Mouse (Mus musculus) hindbrain, embryonic 13.5 days (tissue): ENCODE measurements around the gene Armc6. TPM values are rescaled to one million over a fixed set of nuclear protein-coding genes. Genes with fewer than 3 reads are reported as not detected.

Source experiments
- ATAC-seq: fragments of 200-750 bp; cut with Nextera tagmentation; 2 replicates; pipeline ENCODE4 v1.8.0; 2017; ENCODE audit warnings: moderate TSS enrichment; ENCODE audit not compliant: low FRiP score
- H3K27ac ChIP-seq: fragments of 300-500 bp; sonication (generic); 2 replicates; pipeline ENCODE4 v1.5.1; 2015; ENCODE audit warnings: inconsistent platforms, mild to moderate bottlenecking, moderate library complexity
- H3K27me3 ChIP-seq: fragments of 300-500 bp; sonication (generic); 2 replicates; pipeline ENCODE4 v1.6.1; 2015; ENCODE audit warnings: mild to moderate bottlenecking, inconsistent platforms
- H3K36me3 ChIP-seq: fragments of 300-500 bp; sonication (generic); 2 replicates; pipeline ENCODE4 v1.6.1; 2015; ENCODE audit warnings: mild to moderate bottlenecking, inconsistent platforms
- H3K4me1 ChIP-seq: fragments of 300-500 bp; sonication (generic); replicated peaks from 2 replicates; pipeline ENCODE4 v1.6.1; 2015; ENCODE audit warnings: inconsistent platforms
- H3K4me2 ChIP-seq: fragments of 300-500 bp; sonication (generic); 2 replicates; pipeline ENCODE4 v1.6.1; 2015; ENCODE audit warnings: inconsistent platforms, mild to moderate bottlenecking, moderate library complexity
- H3K4me3 ChIP-seq: fragments of 300-500 bp; sonication (generic); 2 replicates; pipeline ENCODE4 v1.5.1; 2015; ENCODE audit warnings: mild to moderate bottlenecking, inconsistent platforms
- H3K9ac ChIP-seq: fragments of 300-500 bp; sonication (generic); 2 replicates; pipeline ENCODE4 v1.6.1; 2015; ENCODE audit warnings: mild to moderate bottlenecking, inconsistent platforms
- H3K9me3 ChIP-seq: fragments of 300-500 bp; sonication (generic); 2 replicates; pipeline ENCODE4 v1.6.1; 2016; ENCODE audit warnings: inconsistent platforms
- WGBS: fragments of 180-500 bp; shearing (Covaris S2); methylation state at CpG from one replicate; pipeline ENCODE4 v1.1.7; 2015; 5-methylcytosine and 5-hydroxymethylcytosine counted together
- polyA plus RNA-seq: library from polyadenylated mRNA; unstranded; fragments of >200 nt; fragmentation: Nextera tagmentation; extraction: Ambion mirVana; gene quantifications from 2 replicates; pipeline ENCODE4 v1.2.1, GENCODE M21; 2015

Gene Armc6
- 79.1 and 89.7 TPM in 2 replicates for polyA plus RNA-seq

DNA sequence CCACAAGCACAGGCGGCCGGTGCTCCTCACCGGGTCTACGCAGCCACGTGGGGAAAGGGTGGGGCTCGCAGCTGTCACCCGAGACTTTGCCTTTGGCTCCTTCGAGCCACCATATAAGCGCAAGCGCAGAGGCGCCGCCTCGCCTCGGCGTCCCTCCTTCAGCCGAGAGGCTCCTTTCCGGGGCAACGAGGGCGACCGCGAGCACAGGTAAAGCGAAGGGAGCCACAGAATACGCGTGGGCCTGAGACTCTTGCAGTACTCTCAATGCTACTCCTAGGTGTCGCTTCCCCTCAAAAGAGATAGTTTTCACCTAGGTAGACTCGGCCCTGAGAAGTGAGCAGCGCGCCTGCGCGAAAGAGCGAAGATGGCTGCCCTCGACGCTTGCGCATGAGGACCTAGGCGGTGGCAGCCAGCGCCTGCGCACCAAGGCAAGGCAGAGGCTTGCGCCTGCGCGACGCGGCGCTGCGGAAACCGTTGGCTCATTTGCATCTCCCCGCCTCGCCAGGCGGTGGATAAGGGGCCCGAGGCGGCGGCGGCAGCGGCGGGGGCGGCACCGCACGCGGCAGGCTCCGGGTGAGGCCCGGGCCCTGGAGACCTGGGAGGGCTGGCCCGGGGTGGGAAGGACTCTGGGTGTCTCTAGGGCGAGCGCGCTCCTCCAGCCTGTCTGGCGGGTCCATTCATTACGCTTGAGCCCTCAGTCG, at the start of gene Armc6, which contains the start of gene Sugp2:
Gene Armc6 (minus strand): TSS at position 387 of the 701 bp plus-strand sequence.
Gene Sugp2 (plus strand): TSS at position 147 of the 701 bp plus-strand sequence.
- H3K4me1 ChIP-seq: peaks cover 51% of the 10 kb centered on the region
- no peaks in the 10 kb centered on the region for H3K27me3 ChIP-seq
- H3K4me2 ChIP-seq: peak within 1 kb of the TSS; percentile 83
- H3K27ac ChIP-seq: peak within 1 kb of the TSS; percentile 96
- under 1% methylated on average over 54 of the region's 67 CpGs for WGBS
- H3K36me3 ChIP-seq: peaks cover 48% of the 10 kb centered on the region
- no peaks in the 10 kb centered on the region for H3K9me3 ChIP-seq
- peak; percentile 97 for ATAC-seq
- peak within 1 kb of the TSS; percentile 91 for H3K9ac ChIP-seq
- peak within 1 kb of the TSS; percentile 83 for H3K4me3 ChIP-seq

- Histone ChIP-seq H3K9me3 (no peaks in the 10 kb centered on the region), H3K27me3 (0 out of 2 replicates have a peak, but pooled peaks cover 1% of the 10 kb centered on the region), H3K9ac (peak overlapping the region; percentile 94), H3K4me3 (peak overlapping the region; percentile 75), H3K27ac (peak overlapping the region; percentile 55), H3K4me2 (peak overlapping the region; percentile 74), H3K4me1 (peaks cover 33% of the 10 kb centered on the region), H3K36me3 (peaks cover 35% of the 10 kb centered on the region)
- WGBS: under 1% methylated on average over 54 of the region's 55 CpGs
- ATAC-seq: peak; percentile 65
These were observed 49.1 kb upstream of the Armc6 start for GRCm38 (mm10) chr8:70283136-70284077.

- peak; percentile 81 for ATAC-seq
- no peaks in the 10 kb centered on the region for H3K9me3 ChIP-seq
- peak within 1 kb of the TSS; percentile 55 for H3K27ac ChIP-seq
- H3K27me3 ChIP-seq: 0 out of 2 replicates have a peak, but pooled peaks cover 4% of the 10 kb centered on the region
- H3K4me2 ChIP-seq: peak within 1 kb of the TSS; percentile 74
- H3K4me3 ChIP-seq: peak within 1 kb of the TSS; percentile 75
- under 1% methylated on average over 34 of the region's 36 CpGs for WGBS
- peak within 1 kb of the TSS; percentile 94 for H3K9ac ChIP-seq
- peaks cover 29% of the 10 kb centered on the region for H3K36me3 ChIP-seq
- H3K4me1 ChIP-seq: peaks cover 36% of the 10 kb centered on the region
These were observed 48.4 kb upstream of the Armc6 start, which contains the start of gene Homer3 for GRCm38 (mm10) chr8:70282603-70283135. TSS of gene Homer3 (plus strand) at chr8:70282827.

DNA sequence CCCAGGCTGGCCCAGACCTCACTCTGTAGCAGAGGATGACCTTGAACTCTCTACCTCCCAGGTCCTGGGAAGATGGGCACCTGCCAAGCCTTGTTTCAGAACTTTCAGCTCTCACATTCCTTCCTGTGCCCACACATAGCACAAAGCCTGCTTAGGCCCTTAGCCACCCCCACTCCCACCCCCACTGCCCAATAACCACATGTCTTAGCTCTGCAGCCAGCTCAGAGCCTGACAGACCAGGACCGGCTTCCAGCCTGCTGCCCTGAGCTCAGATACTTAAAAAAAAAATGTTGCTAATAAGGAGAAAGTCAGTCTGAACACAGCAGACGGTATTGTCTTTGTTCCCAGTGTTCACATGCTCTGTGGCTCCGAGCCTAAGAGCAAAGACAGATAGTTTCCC, 46.7 kb upstream of the Armc6 start:
- no peak for ATAC-seq
- Histone ChIP-seq H3K36me3 (peaks cover 12% of the 10 kb centered on the region), H3K27ac (peak overlapping the region; percentile 8; the same call in 1 of the 2 replicates), H3K4me1 (peaks cover 36% of the 10 kb centered on the region), H3K9me3 (no peaks in the 10 kb centered on the region), H3K4me2 (no peak overlapping the region), H3K9ac (no peak overlapping the region), H3K27me3 (0 out of 2 replicates have a peak, but pooled peaks cover 4% of the 10 kb centered on the region), H3K4me3 (no peak overlapping the region)
- WGBS: 56% methylated on average over 3 of the region's 3 CpGs

DNA sequence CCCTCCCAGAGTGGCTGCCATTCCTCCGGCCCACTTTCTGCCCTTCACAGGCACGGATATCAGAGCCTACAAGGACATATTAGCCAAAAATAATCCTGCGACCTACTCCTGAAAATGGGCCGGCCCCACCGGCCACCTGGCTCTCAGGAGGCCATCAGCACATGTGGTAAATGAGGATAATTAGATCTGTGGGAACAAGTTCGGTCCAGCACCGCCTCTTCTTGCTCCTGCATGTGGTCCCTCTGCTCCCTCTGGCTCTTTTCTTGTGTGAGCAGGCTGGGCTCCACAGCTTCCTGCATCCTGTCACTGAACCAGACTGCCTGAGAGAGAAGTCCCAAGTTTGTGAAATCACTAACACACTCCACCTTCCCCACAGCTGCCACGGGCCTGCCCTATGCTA, 45.0 kb upstream of the Armc6 start:
- WGBS: 74% methylated on average over 8 of the region's 8 CpGs
- Histone ChIP-seq H3K27me3 (0 out of 2 replicates have a peak, but pooled peaks cover 4% of the 10 kb centered on the region), H3K27ac (no peak overlapping the region), H3K9ac (peak overlapping the region; percentile 35; the same call in 1 of the 2 replicates), H3K4me2 (no peak overlapping the region), H3K4me1 (peaks cover 27% of the 10 kb centered on the region), H3K9me3 (no peaks in the 10 kb centered on the region), H3K4me3 (no peak overlapping the region), H3K36me3 (no peaks in the 10 kb centered on the region)
- no peak for ATAC-seq

- no peak overlapping the region for H3K27ac ChIP-seq
- no peak overlapping the region for H3K4me2 ChIP-seq
- ATAC-seq: no peak
- no peak overlapping the region for H3K4me3 ChIP-seq
- H3K36me3 ChIP-seq: no peaks in the 10 kb centered on the region
- no peak overlapping the region for H3K9ac ChIP-seq
- H3K9me3 ChIP-seq: no peaks in the 10 kb centered on the region
- WGBS: 65% methylated on average over 15 of the region's 15 CpGs
- 0 out of 2 replicates have a peak, but pooled peaks cover 4% of the 10 kb centered on the region for H3K27me3 ChIP-seq
- H3K4me1 ChIP-seq: peaks cover 18% of the 10 kb centered on the region
These were observed 43.9 kb upstream of the Armc6 start for GRCm38 (mm10) chr8:70278175-70278574.

DNA sequence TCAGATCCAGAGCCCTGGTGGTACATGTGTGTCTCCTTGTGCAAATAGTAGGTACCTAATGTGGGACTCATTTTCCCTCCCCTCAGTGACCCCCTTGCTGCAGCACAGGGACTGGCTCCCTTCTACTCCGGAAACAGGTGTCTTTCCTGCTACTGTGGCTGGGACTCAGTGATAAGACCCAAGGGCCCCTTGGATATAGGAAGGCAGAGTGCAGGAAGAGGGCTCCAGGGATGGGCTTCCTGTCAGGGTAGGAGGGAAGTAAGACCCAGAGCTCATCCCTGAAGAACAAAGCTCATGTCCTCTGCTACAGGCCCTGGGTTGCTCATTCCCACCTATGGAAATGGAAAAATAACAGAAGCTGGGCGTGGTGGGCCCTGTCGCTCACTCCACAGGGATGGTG, 42.2 kb upstream of the Armc6 start:
- no peak overlapping the region for H3K4me2 ChIP-seq
- no peak overlapping the region for H3K27ac ChIP-seq
- 89% methylated on average over 3 of the region's 3 CpGs for WGBS
- no peak for ATAC-seq
- H3K27me3 ChIP-seq: 0 out of 2 replicates have a peak, but pooled peaks cover 4% of the 10 kb centered on the region
- no peaks in the 10 kb centered on the region for H3K9me3 ChIP-seq
- no peaks in the 10 kb centered on the region for H3K36me3 ChIP-seq
- H3K9ac ChIP-seq: no peak overlapping the region
- no peak overlapping the region for H3K4me3 ChIP-seq
- H3K4me1 ChIP-seq: peaks cover 5% of the 10 kb centered on the region; the same call in 1 of the 2 replicates

GRCm38 (mm10) chr8:70274350-70274749, 40.1 kb upstream of the Armc6 start:
- no peak overlapping the region for H3K4me2 ChIP-seq
- H3K9ac ChIP-seq: no peak overlapping the region
- no peaks in the 10 kb centered on the region for H3K36me3 ChIP-seq
- no peaks in the 10 kb centered on the region for H3K9me3 ChIP-seq
- no peak overlapping the region for H3K4me3 ChIP-seq
- H3K27ac ChIP-seq: no peak overlapping the region
- no peak for ATAC-seq
- H3K27me3 ChIP-seq: 0 out of 2 replicates have a peak, but pooled peaks cover 4% of the 10 kb centered on the region
- peaks cover 3% of the 10 kb centered on the region; the same call in 1 of the 2 replicates for H3K4me1 ChIP-seq

DNA sequence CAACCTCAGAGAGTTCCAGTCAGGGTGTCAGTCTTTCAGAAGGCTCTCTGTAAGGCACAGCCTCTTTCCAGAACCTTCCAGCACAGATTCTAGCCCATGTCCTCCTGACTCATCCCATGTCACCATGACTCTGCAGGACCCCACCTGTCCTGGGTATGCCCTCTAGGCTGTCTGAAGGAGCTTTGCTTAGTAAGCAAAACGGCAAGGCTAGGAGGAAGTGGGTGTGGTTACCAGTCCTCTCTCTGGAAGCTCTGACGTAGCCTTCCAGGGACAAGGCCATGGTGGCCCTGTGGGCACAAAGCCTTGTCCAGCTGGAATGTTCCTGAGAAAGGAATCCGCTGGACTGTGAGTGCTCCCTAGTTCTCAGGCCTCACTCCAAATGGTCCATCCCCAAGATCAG, 38.7 kb upstream of the Armc6 start:
- Histone ChIP-seq H3K9ac (no peak overlapping the region), H3K4me1 (no peaks in the 10 kb centered on the region), H3K27ac (no peak overlapping the region), H3K4me2 (no peak overlapping the region), H3K4me3 (no peak overlapping the region), H3K36me3 (no peaks in the 10 kb centered on the region), H3K9me3 (no peaks in the 10 kb centered on the region), H3K27me3 (no peaks in the 10 kb centered on the region)
- 70% methylated on average over 3 of the region's 3 CpGs for WGBS
- ATAC-seq: no peak

DNA sequence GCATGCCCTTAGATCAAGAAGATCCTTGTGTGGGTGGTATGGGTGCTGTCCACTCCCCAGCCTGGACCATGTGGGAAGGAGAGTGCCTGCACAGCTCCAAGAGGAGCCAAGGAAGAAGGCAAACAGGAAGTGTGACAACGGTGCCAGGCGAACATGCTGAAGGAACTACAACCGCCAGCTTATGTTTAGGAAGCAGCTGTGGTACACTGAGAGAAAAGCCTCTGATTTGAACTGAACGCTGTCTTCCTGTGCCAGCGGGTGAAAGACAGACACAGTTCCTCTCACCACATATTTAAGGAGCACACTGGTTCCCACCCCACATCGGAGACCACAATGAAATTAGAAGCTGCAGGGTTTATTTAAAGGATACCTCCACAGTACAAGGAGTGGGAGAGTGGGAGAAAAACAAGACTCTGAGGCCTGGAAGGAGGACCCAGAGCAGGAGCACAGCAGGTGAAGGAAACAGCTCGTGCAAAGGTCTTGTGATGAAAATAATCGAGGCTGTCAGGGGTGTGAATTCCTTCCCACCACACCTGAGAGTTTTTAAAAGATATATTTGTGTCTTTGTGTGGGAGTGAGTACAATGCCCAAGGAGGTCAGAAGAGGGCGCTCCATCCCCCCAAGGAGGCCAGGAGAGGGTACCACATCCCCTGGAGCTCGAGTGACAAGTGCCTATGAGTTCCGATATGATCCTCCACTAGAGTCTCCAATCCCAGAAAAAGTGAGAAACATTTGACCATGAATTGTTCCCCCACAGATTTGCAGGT, 34.7 kb upstream of the Armc6 start:
- Histone ChIP-seq H3K36me3 (peaks cover 34% of the 10 kb centered on the region), H3K27ac (no peak overlapping the region), H3K9ac (no peak overlapping the region), H3K4me3 (no peak overlapping the region), H3K4me2 (no peak overlapping the region), H3K27me3 (no peaks in the 10 kb centered on the region), H3K4me1 (no peaks in the 10 kb centered on the region), H3K9me3 (no peaks in the 10 kb centered on the region)
- 67% methylated on average over 11 of the region's 11 CpGs for WGBS
- no peak for ATAC-seq

DNA sequence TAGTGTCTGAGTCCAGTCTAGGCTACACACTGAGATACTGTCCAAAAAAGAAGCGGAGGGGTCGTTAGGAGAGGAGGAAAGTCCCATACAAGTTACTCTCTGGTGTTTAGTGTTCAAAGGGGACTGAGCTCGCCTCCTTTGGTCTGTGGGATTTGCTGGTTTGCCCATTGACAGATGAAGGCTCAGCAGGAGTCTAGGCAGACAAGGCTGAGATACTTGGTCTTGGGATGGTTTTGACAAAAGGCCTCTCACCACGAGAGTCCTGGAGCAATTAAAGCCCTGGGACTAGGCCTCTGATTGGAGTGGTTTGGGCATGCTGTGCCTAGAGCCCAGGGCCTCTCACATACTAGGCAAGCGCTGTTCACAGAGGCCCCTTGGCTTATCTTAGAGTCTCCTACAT, 34.0 kb upstream of the Armc6 start:
- 0 out of 2 replicates have a peak overlapping the region, but pooled peaks have one; percentile 4 for H3K27ac ChIP-seq

More for the DNA sequence above, 34.0 kb upstream of the Armc6 start:
- H3K9ac ChIP-seq: no peak overlapping the region
- 54% methylated on average over 5 of the region's 5 CpGs for WGBS
- peaks cover 41% of the 10 kb centered on the region for H3K36me3 ChIP-seq
- H3K9me3 ChIP-seq: no peaks in the 10 kb centered on the region
- no peaks in the 10 kb centered on the region for H3K27me3 ChIP-seq
- H3K4me1 ChIP-seq: no peaks in the 10 kb centered on the region
- H3K4me3 ChIP-seq: no peak overlapping the region
- no peak for ATAC-seq
- H3K4me2 ChIP-seq: no peak overlapping the region
